Mouse (Mus musculus): ENCODE results near the gene Hnrnpu.
"Not testable (repeated sequence)": the region's sequence is repeated elsewhere in the genome, so short reads cannot be mapped to it uniquely, and the experiment has no call there.

The Hnrnpu gene

GRCm38 (mm10) chr1:178337551-178338317 lies at the start of gene Hnrnpu:
Gene Hnrnpu, minus strand, starts transcription at chr1:178337797.
- DNase-seq = peak; percentile 96 to 99

- no peak for DNase-seq
Measured at GRCm38 (mm10) chr1:178382165-178382564, 44.6 kb upstream of the Hnrnpu start.

GRCm38 (mm10) chr1:178379224-178379623 lies 41.6 kb upstream of the Hnrnpu start:
- no peak for DNase-seq

- no peak for DNase-seq
Measured at GRCm38 (mm10) chr1:178378115-178378514, 40.5 kb upstream of the Hnrnpu start.

- DNase-seq = peak in 1 of 2 experiments; percentile 32
Measured at GRCm38 (mm10) chr1:178376907-178377306, 39.3 kb upstream of the Hnrnpu start.

- no peak for DNase-seq
Measured at GRCm38 (mm10) chr1:178376061-178376460, 38.5 kb upstream of the Hnrnpu start.

GRCm38 (mm10) chr1:178375381-178375780 lies 37.8 kb upstream of the Hnrnpu start:
- DNase-seq = no peak

GRCm38 (mm10) chr1:178372681-178373080 lies 35.1 kb upstream of the Hnrnpu start:
- no peak for DNase-seq

- DNase-seq = peak; percentile 73 to 81
Measured at GRCm38 (mm10) chr1:178369272-178369651, 31.7 kb upstream of the Hnrnpu start.

- peak; percentile 95 for DNase-seq
Measured at GRCm38 (mm10) chr1:178368548-178369271, 31.1 kb upstream of the Hnrnpu start.

GRCm38 (mm10) chr1:178368121-178368520 lies 30.5 kb upstream of the Hnrnpu start:
- peak; percentile 14 to 26 for DNase-seq

GRCm38 (mm10) chr1:178365171-178365570 lies 27.6 kb upstream of the Hnrnpu start:
- no peak for DNase-seq

GRCm38 (mm10) chr1:178360702-178361101 lies 23.1 kb upstream of the Hnrnpu start:
- no peak for DNase-seq

- DNase-seq = no peak
Measured at GRCm38 (mm10) chr1:178360264-178360663, 22.7 kb upstream of the Hnrnpu start.

GRCm38 (mm10) chr1:178357776-178358710 lies 20.4 kb upstream of the Hnrnpu start:
- no peak for DNase-seq

GRCm38 (mm10) chr1:178354576-178354975 lies 17.0 kb upstream of the Hnrnpu start:
- DNase-seq = peak in 1 of 2 experiments; percentile 29

GRCm38 (mm10) chr1:178351643-178352042 lies 14.0 kb upstream of the Hnrnpu start:
- peak in 1 of 2 experiments; percentile 25 for DNase-seq

GRCm38 (mm10) chr1:178350792-178351191 lies 13.2 kb upstream of the Hnrnpu start:
- DNase-seq = no peak

GRCm38 (mm10) chr1:178344071-178344805 lies 6.6 kb upstream of the Hnrnpu start:
- DNase-seq = not testable (repeated sequence)

- no peak for DNase-seq
Measured at GRCm38 (mm10) chr1:178342612-178343011, 5.0 kb upstream of the Hnrnpu start.

GRCm38 (mm10) chr1:178342063-178342462 lies 4.5 kb upstream of the Hnrnpu start:
- DNase-seq = no peak

GRCm38 (mm10) chr1:178341435-178341834 lies 3.8 kb upstream of the Hnrnpu start:
- no peak for DNase-seq

All from kidney, postnatal 36 days (tissue).